Mouse (Mus musculus) brain, adult 2 months (tissue): ENCODE measurements around the gene Osbpl3.
"Not testable (repeated sequence)": the region's sequence is repeated elsewhere in the genome, so short reads cannot be mapped to it uniquely, and the experiment has no call there.

Experiments
- DNase-seq: peaks from one replicate; pipeline ENCODE4 v3.0.0; 2011; ENCODE audit warnings: low read depth, low spot score

Gene Osbpl3

DNA sequence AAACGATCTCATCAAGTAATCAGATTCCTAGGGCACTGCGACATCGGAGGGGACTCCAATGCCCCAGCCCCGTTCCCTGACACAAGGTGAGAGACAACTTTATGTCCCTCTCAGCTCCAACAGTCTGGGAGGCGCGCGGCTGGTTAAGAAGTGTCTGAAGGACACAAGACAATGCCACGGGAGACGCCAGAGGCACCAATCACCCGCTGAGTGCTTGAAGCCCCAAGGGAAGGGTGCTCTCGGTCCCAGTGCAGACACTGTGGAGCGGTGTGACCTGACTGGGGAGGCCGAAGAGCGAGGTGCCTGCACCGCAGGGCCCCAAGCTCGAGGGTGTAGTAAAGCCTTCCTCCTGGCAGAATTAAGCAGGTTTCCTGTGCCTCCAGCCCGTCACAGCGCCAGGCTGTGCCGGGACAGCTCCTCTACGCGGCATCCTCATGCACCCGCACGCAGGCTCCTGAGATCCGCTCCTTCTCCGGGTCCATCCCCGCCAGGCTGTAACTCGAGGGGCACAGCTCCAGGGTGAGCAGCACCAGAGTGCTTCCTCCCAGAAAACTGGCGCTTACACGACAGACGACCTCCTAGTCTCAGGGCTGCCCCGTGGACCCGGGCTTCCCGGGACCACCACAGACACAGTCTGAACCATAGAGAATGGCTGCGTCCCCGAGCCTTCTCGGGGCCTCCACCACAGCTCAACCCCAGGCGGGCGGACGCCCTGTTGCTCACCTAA, 736 bp downstream of the Osbpl3 start:
- DNase-seq = peak; percentile 74

DNA sequence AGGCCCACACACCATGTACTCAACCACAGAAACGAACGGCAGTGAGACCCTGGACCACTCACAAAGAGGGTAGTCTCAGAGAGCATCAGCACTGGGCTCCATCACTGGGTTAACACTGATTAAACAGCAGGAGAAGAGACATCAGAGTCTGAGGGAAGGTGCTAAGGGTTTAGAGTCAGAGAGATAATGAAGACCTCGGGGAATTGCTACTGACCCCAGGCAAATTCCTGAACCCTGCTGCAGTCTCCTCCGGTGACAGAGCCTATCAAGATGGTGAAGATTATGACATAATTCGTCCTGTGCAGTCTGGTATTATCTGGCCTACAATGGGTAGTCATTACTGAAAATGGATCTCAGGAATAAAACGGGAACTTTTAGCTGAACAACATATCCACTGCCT, 2.4 kb downstream of the Osbpl3 start:
- no peak for DNase-seq

DNA sequence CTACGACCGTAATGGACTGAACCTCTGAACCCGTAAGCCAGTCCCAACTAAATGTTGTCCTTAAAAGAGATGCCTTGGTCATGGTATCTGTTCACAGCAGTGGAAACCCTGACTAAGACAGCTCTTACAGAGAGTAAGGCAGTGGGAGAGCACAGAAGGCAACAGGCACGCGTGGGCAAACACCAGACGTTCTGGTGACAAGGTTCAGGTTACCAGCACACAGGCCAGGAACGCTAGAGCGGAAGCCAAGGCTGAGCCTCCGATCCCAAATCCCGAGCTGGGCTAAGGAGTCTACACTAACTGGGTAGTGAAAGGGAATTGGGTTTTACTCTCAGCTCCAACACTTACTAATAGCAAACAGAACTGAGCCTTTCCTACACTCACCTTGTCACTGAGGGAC, 3.8 kb downstream of the Osbpl3 start:
- DNase-seq = no peak

DNA sequence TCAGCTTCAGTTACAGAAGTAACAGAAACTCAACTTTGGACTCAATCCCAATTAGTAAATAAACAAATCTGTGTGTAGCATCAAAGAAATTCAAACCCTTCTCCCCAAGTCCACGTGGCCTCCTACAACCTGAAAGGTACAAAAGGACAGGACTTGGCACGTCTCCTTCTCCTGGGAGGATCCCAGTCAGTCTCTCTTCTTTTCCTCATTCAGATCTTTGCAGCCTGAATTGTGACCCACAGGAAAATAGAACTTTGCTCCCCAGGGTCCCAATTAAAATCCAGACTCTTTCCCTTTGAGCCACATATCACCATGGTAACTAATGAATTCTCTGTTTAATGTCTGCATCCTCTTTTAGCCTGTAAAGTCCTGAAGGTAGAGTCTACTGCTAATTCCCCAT, 10.4 kb downstream of the Osbpl3 start:
- DNase-seq = no peak

DNA sequence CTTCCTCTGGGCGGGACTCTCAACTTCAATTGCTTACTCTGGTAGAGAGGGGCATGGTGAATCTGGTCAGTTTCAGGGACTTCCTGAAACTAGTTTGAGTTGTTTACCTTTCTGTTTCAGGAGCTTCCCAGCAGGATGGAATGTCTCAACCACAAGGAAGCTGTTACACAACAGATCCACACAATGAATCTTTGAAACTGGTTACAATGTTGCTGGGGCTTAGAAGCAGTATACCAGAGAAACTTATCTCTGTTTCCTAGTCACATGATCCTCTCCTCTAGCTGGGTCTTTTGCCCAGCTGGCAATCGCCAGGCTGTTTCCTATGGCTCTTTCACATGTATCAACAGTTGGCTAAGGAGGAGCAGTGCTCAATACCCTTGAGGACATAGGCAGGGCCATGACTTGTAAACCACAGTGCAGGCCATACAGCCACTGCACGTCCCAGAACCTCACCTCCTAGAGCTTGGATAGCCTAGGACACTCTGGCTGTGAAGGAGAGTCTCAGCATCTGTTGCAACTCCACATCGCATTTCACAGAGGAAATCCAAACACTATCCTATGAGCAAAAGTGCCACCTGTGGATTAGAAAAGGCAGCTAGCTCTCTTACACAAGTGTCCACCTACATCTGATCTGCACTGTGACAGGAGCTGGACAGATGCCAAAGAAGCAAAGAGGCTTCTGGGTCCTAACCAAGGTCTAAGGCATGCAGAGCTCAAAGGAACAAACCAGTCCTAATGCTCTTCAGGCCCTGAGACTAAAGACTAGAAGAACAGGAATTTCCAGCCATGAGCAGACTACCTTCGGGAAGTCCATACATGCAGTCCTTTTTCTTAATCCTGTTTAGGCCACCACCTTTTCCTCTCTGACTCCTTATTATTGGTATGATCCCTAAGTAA, 14.8 kb downstream of the Osbpl3 start:
- no peak for DNase-seq

DNA sequence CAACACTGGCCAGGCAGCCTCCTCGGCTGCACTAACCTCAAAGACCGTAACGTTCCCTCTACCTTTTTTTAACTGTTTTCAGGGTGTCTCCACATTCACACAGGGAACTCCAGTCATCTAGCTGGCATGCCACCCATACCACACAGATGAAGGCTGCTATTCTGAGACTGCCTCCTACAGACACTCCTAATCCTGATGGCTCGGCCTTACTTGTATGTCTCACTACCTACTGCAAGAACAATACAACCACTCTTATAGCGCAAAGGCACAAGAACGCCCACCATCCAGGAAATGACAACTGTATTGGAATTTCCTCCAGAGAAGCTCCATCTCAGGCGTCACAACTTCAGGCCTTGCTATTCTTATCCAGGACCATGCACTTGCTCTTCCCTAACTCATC, 15.8 kb downstream of the Osbpl3 start:
- peak; percentile 86 for DNase-seq

DNA sequence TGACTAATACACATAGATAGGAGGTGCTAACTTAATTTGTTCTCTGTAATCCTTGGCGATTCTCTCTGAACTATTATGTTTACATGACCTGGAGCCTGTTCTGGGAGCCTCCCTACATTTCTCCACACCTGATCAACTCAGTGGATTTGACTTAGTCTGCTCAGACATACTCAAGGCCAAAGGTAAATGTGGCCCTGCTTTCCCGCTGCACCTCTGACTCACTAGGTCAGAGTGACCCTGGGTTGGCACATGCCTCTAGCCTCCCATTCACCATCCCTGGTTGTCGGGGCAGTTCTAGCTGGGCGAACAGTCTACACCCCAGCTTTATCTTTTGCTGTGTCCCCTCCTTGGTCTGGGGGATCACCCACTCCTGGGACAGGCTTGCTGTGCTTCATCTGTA, 17.1 kb downstream of the Osbpl3 start:
- DNase-seq = not testable (repeated sequence)

DNA sequence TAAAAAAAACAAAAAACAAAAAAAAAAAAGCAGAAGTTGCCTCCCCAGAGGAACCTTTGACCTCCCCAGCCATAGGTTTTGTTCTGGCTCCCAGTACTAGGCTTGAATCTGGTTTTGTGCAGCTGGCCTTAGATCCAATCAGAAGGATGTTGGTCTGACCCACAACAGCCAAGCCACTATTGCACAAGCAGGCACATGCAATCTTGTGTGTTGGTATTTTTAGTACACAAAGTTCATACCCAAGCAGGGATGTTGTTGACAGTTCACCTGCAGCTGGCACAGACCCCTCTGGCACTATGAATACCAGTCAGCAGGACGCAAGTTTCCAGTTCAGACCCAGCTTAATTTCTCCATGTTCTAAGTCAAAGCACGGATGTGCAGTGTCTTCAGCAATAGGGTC, 18.2 kb downstream of the Osbpl3 start:
- DNase-seq = no peak

DNA sequence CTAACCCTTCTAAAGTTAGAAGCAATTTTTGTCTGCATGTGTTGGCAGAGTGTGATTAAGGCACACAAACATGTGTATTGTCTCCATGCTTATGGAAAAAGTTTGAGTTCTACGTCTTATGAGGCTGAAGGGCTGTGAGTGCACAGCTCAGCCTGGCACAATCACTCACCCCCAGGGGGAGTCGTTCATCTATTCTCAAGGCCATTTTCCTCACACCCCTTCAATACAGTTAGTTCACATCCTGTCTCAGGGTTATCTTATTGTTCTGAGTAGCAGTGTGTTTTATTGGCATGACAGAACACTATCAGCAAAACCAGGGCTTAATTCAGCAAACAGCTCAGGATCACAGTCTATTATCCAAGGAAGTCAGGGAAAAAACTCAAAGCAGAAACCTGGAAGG, 19.3 kb downstream of the Osbpl3 start:
- DNase-seq = no peak

DNA sequence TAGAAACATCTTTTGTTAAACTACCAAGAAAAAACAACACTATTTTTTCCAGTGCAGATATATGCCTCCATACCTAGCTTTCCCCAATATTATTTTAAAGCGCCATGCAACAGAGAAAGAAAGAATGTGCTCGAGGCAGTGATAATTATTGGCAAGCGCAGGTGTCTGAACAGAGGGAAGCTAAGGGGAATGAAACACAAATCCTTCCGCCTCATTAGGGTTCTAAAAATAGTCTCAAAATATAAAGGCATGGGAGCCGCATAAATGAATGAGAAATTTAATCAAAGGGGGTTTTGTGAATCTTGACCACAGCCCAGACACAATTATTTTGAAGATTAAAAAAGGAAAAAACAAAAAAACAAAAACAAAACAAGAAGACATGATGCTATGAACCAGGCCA, 23.5 kb downstream of the Osbpl3 start:
- DNase-seq = peak; percentile 67

DNA sequence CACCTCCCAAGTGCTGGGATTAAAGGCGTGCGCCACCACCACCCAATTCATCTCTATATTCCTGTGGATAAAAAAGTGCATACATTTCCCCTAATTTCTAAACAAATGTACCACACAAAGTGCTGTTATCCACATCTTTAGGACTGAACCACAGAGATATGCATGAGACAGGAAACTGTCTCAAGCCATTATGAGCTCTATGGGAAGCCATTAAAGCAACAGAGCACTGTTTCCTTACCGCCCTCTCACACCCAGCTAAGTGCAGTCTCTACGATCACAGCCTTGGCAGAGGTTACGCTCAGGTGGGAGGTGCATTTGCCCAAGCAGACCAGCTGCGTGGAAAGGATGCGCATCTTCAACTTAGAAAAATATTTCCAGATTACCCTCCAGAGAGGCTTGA, 26.7 kb downstream of the Osbpl3 start:
- DNase-seq = no peak

DNA sequence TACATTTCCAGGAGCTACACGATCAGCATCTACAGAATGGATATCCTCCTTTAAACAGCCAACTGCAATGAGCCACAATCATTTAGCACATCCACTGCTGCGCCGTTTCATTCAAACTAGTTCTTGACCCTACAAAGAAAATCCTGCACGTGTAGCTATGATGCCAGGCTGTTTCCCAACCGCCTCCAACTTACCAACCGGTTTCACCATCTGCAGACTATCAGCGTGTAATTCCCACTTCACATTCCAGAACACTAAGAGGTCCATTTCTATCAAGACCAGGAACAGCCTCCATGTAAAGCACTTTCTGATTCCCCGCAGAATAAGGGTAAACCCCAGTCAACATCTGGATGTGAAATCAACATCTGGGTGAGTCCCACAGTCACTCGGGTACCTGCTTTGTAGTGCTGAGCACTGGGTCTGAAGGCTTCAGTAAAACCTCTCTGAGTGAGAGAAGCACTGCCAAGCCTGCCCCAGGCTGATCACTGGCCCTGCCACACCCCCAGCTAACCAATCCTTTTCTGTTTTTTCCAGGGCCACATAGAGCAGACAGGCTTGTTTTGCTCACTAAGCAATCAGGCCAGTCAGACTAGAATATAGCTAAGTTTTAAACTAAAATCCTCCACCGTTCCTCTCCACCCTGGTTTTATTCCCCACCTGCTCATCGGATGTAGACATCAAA, 28.8 kb downstream of the Osbpl3 start:
- DNase-seq = no peak

DNA sequence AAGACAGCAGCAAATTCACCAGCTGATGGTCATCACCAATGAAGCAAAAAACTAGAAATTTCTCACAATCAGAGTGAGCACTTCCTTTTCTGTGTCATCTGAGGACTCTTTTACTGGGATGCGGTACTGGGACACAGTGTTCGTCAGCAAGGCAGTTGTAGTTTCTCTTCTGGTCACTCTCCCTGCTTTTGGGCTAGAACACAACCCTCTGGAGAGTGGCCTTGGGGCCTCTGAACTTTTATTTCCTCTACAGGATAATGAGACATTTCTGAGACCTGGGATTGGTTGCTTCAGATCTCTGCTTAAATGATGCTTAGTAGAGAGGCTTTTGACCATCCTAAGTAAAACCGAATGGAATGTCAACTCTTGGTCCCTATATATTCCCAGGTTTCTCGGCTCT, 29.4 kb downstream of the Osbpl3 start:
- DNase-seq = no peak

DNA sequence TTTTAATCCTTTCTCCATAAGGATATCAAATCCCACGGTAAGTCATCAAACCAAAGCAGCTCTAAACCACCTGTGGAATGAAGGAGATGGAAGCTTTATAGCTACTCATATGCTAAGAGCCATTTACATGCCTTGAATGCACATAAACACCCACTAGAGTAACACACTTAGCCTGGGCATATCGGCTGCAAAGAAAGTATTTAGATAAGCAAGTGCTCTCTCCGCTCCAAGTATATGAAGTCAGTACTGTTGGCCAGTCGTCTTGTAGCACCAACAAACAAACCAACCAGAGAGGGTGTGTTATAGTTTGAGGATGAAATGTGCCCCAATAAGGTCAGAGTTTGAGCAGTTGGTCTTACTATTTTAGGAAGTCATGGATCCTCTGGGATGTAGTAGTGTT, 31.7 kb downstream of the Osbpl3 start:
- no peak for DNase-seq

DNA sequence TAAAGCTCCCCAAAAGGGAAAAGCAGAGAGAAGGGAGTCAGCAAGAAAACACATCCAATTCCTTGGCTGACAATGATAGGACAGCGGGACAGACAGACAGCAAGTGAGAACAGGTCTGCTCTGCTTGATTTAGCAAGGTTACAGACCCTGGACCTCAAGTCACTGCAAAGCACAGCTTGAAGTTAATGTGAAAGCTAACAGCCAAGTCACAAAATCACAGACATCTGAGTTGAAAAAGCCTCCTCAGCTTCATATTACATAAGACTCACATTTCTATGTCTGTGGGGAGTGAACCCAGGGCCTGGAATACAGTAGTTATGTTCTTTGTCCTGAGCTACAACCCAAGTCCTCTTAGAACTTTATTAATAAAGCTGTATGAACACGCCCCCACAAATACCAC, 35.6 kb downstream of the Osbpl3 start:
- no peak for DNase-seq

DNA sequence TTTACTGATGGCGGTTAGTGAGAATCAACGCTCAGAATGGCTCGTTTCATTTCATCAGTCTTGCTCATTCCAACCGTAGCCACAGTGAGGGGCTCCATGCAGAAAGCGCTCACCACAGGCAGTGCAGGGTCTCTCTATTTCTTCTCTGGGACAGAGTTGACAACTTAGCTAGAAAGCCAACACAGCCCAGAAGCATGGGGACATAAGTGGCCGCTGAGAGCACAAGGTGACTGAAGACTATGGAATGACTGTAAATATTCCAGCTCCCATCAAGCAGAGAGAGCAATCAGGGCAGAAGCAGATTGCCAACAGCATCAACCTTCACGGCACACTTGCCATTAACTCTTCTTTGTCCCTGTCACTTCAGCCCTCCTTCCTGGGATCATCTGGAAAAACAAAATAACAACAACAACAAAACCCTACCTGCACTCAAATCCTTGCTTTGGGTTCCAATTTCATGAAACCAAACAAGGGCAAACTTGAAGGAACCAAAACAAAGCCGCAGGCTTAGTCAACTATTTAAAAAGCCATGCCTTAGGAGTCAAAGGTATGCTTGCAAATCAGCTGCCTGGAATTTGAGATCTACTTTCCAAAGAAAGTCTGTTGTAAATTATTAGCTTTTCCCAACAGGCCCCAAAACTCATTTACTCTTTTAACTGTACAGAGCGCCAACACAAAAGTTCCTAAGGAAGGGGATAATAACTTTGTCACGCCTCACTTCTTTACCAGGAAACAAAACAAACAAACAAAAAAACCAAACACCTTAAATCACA, 36.3 kb downstream of the Osbpl3 start:
- DNase-seq = no peak

DNA sequence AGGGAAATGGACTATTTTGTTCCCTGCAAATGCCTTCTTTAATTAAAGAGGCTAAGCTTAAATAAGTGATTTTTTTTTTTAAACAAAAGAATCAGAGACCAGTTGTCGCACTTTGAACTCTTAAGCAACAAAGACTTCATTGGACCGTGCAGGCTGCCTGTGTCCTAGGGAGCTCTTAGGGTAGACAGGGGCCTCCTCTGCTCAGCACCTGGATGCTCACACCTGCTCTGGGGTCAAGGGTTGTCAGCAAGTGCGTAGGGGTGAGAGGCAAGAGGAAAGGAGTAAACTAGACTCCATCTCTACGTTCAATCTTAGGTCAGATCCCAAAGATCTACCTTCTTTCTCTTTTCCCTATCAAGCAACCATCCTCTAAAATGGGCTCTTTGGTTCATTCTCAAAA, 37.0 kb downstream of the Osbpl3 start:
- no peak for DNase-seq

DNA sequence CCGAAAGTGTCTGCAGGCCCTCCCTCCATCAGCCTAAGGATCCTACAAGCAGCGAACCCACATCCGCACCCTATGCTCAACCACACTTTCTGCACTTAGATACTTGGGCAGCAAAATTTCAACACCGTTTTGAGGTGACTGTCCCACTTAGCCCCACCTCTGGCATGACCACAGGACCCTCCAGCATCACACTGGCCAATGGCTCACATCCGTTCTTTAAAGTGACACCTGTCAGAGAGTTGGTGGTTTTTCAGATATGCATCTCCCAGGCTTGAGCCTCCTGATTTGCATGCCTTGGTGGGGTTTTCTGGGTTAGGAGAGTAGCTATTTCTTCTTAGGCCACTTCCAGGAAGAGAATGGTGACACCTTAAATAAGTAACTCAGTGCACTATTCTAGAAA, 39.1 kb downstream of the Osbpl3 start:
- DNase-seq = no peak

DNA sequence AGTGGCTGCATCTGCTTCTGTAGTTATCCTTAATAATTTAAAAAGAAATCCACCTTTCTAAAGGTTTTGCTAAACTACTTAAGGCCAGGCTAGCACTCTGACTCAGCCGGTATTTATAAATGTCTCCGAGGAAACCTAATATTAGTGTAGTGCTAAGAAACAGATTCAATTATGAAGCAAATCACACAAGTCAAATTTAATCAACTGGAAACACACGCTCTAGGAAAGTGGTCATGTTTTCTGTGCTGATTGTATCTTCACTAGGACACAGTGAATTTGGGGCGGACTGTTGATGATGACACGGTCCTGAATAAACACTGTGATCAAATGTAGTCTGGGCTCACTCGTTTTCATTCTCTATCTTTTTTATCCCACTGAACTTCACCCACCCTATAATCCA, 40.6 kb downstream of the Osbpl3 start:
- DNase-seq = no peak

DNA sequence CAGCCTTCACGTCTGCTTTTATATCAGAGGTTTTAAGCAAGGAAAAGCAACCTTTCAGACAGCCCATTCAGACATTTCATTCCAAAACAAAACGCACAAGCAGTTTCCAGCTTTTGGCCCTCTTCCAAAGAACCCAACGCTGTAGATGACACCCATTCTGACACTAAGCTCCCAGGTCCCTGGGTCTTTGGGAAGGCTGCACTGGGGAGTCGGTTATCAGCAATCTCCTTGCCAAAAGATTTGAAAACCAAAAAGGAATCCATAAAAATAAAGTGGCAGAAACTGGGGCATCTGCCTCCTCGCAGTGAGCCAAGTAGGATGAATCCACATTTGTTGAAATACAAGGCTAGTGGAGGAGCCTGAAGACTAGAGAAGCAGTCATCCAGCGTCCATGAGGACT, 41.5 kb downstream of the Osbpl3 start:
- peak; percentile 68 for DNase-seq

DNA sequence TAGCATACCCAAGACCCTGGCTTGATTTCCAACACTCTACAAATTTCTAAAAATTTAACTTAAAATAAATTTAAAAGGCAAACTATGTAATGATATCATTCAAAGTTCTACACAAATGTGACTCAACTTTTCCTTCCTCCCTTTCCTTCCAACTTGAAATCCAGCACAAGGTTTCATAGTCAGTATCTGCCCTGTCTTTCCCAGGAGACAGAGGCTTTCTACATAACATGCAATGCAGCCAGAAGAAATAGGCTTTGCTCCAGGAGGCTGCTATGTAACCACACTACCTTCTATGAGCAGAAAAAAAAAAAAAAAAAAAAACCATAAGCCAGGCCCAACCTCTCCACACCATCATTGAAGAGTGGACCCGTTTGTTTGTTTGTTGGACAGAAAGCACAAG, 42.6 kb downstream of the Osbpl3 start:
- DNase-seq = no peak

DNA sequence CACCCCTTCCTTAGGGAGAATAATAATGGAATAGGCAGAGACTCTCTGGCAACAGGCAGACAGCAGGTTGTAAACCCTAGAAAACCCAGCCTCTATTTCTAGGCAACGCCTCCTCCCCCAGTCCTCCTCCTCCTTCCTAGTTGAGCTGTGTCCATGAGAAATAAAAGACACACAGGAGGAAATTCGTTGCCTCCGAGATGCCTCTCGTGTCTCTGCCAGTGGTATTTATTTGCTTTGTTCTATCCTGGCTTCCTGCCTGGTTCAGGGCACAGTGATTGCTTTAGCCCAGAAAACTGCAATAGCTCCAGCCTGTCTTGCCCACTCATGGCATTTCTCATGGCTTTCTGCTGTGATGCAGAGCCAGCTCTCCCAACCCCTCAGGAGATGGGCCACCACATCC, 43.8 kb downstream of the Osbpl3 start:
- DNase-seq = peak; percentile 91
